Mouse (Mus musculus): ENCODE data around the gene Fam25c.

The Fam25c gene

GRCm38 (mm10) chr14:34348301-34348700 lies 6.9 kb downstream of the Fam25c start:
- peak; percentile 48; the same call in 1 of the 2 replicates for TF ChIP-seq GATA4 (IDR thresholded peaks at IDR 0.05; ENCODE audit: insufficient replicate concordance, low read length)

- TF ChIP-seq GATA4 (IDR thresholded peaks at IDR 0.05; ENCODE audit: insufficient replicate concordance, low read length) = no peak
Measured at GRCm38 (mm10) chr14:34347084-34347483, 8.1 kb downstream of the Fam25c start.

GRCm38 (mm10) chr14:34345771-34346566 lies 9.3 kb downstream of the Fam25c start:
- no peak for TF ChIP-seq GATA4 (IDR thresholded peaks at IDR 0.05; ENCODE audit: insufficient replicate concordance, low read length)

- TF ChIP-seq GATA4 (IDR thresholded peaks at IDR 0.05; ENCODE audit: insufficient replicate concordance, low read length) = no peak
Measured at GRCm38 (mm10) chr14:34344361-34344760, 10.9 kb downstream of the Fam25c start.

- TF ChIP-seq GATA4 (IDR thresholded peaks at IDR 0.05; ENCODE audit: insufficient replicate concordance, low read length) = no peak
Measured at GRCm38 (mm10) chr14:34343078-34343477, 12.2 kb downstream of the Fam25c start.

GRCm38 (mm10) chr14:34341993-34342392 lies 13.2 kb downstream of the Fam25c start:
- no peak for TF ChIP-seq GATA4 (IDR thresholded peaks at IDR 0.05; ENCODE audit: insufficient replicate concordance, low read length)

GRCm38 (mm10) chr14:34339446-34339845 lies 15.8 kb downstream of the Fam25c start:
- TF ChIP-seq GATA4 (IDR thresholded peaks at IDR 0.05; ENCODE audit: insufficient replicate concordance, low read length) = no peak

- no peak for TF ChIP-seq GATA4 (IDR thresholded peaks at IDR 0.05; ENCODE audit: insufficient replicate concordance, low read length)
Measured at GRCm38 (mm10) chr14:34332476-34332875, 22.8 kb downstream of the Fam25c start.

- no peak for TF ChIP-seq GATA4 (IDR thresholded peaks at IDR 0.05; ENCODE audit: insufficient replicate concordance, low read length)
Measured at GRCm38 (mm10) chr14:34331886-34332285, 23.3 kb downstream of the Fam25c start.

GRCm38 (mm10) chr14:34330657-34331158 lies 24.5 kb downstream of the Fam25c start:
- no peak for TF ChIP-seq GATA4 (IDR thresholded peaks at IDR 0.05; ENCODE audit: insufficient replicate concordance, low read length)

- TF ChIP-seq GATA4 (IDR thresholded peaks at IDR 0.05; ENCODE audit: insufficient replicate concordance, low read length) = no peak
Measured at GRCm38 (mm10) chr14:34327618-34328017, 27.6 kb downstream of the Fam25c start.

- no peak for TF ChIP-seq GATA4 (IDR thresholded peaks at IDR 0.05; ENCODE audit: insufficient replicate concordance, low read length)
Measured at GRCm38 (mm10) chr14:34326606-34327005, 28.6 kb downstream of the Fam25c start.

GRCm38 (mm10) chr14:34323576-34324085 lies 31.6 kb downstream of the Fam25c start:
- no peak for TF ChIP-seq GATA4 (IDR thresholded peaks at IDR 0.05; ENCODE audit: insufficient replicate concordance, low read length)

- no peak for TF ChIP-seq GATA4 (IDR thresholded peaks at IDR 0.05; ENCODE audit: insufficient replicate concordance, low read length)
Measured at GRCm38 (mm10) chr14:34318113-34318512, 37.1 kb downstream of the Fam25c start.

- no peak for TF ChIP-seq GATA4 (IDR thresholded peaks at IDR 0.05; ENCODE audit: insufficient replicate concordance, low read length)
Measured at GRCm38 (mm10) chr14:34317431-34317830, 37.8 kb downstream of the Fam25c start.

GRCm38 (mm10) chr14:34316346-34316745 lies 38.9 kb downstream of the Fam25c start:
- no peak for TF ChIP-seq GATA4 (IDR thresholded peaks at IDR 0.05; ENCODE audit: insufficient replicate concordance, low read length)
